ENCODE assay signal across 8 mouse cellular contexts in genomic region chr6:42350968-42351775, GRCm38 (mm10). TPM values are rescaled to one million over a fixed set of nuclear protein-coding genes. Genes with fewer than 3 reads are reported as not detected.
DNase-seq lines count a peak whose midpoint lies in the region; ATAC-seq and TF ChIP-seq lines count a peak whose summit lies in the region.

No protein-coding gene starts in this region.

- 33% methylated on average over 13 of the region's 13 CpGs for WGBS in liver, adult 2 months
- 41% methylated on average over 13 of the region's 13 CpGs for WGBS in embryonic facial prominence, embryonic 15.5 days
- WGBS in neural tube, embryonic 13.5 days: 42% methylated on average over 13 of the region's 13 CpGs

- peaks cover 3% of the 10 kb centered on the region; the same call in 1 of the 2 replicates for H3K79me2 ChIP-seq in liver, adult 2 months (ENCODE audit: control insufficient read depth, insufficient read depth, low read length)

- no peaks in the 10 kb centered on the region for H3K27me3 ChIP-seq in liver, adult 2 months (ENCODE audit: control insufficient read depth, insufficient read depth, low read length)
- H3K27me3 ChIP-seq in embryonic facial prominence, embryonic 15.5 days: no peaks in the 10 kb centered on the region
- no peaks in the 10 kb centered on the region for H3K27me3 ChIP-seq in neural tube, embryonic 13.5 days

- H3K9me3 ChIP-seq in embryonic facial prominence, embryonic 15.5 days (replicated peaks): no peaks in the 10 kb centered on the region
- no peaks in the 10 kb centered on the region for H3K9me3 ChIP-seq in neural tube, embryonic 13.5 days

- H3K4me2 ChIP-seq in embryonic facial prominence, embryonic 15.5 days (replicated peaks): peak overlapping the region; percentile 88
- H3K4me2 ChIP-seq in neural tube, embryonic 13.5 days: peak overlapping the region; percentile 88

- TF ChIP-seq CTCF in liver, adult 2 months (IDR thresholded peaks at IDR 0.05; ENCODE audit: low read depth, low read length): no peak

- DNase-seq in liver, adult 2 months (ENCODE audit: extremely low read depth, low read depth, low spot score): peak; percentile 59
- DNase-seq in liver: no peak
- peak; percentile 10 for DNase-seq in induced T-regulatory cell, adult 2 months (ENCODE audit: low read depth)
- DNase-seq in layer of hippocampus, adult 9-11 months: no peak

- peaks cover 21% of the 10 kb centered on the region for H3K4me1 ChIP-seq in liver, adult 2 months (ENCODE audit: control insufficient read depth, insufficient read depth, low read length)
- H3K4me1 ChIP-seq in embryonic facial prominence, embryonic 15.5 days: peaks cover 50% of the 10 kb centered on the region
- H3K4me1 ChIP-seq in neural tube, embryonic 13.5 days (replicated peaks): peaks cover 56% of the 10 kb centered on the region

- H3K27ac ChIP-seq in liver, adult 2 months (replicated peaks; ENCODE audit: insufficient read depth, low read depth, low read length): peak overlapping the region; percentile 81
- H3K27ac ChIP-seq in embryonic facial prominence, embryonic 15.5 days (replicated peaks): peak overlapping the region; percentile 94
- H3K27ac ChIP-seq in neural tube, embryonic 13.5 days (replicated peaks): no peak overlapping the region

- H3K36me3 ChIP-seq in liver, adult 2 months (ENCODE audit: control insufficient read depth, insufficient read depth, low read length): peaks cover 8% of the 10 kb centered on the region; the same call in 1 of the 2 replicates
- H3K36me3 ChIP-seq in embryonic facial prominence, embryonic 15.5 days: peaks cover 22% of the 10 kb centered on the region
- H3K36me3 ChIP-seq in neural tube, embryonic 13.5 days: peaks cover 26% of the 10 kb centered on the region

- no peak for TF ChIP-seq POLR2A in liver, adult 2 months (IDR thresholded peaks at IDR 0.05; ENCODE audit: extremely low read depth, insufficient read depth, low read length)

- ATAC-seq in embryonic facial prominence, embryonic 15.5 days (ENCODE audit: insufficient number of reproducible peaks, low FRiP score, low TSS enrichment, low read depth): no peak
- ATAC-seq in neural tube, embryonic 13.5 days (ENCODE audit: low read depth): no peak; the same call in 1 of the 2 replicates
- ATAC-seq in inflammation-experienced regulatory T-cells, adult 6 months: no peak
- ATAC-seq in frontal cortex, adult (ENCODE audit: low TSS enrichment): no peak

- H3K4me3 ChIP-seq in liver, adult 2 months (ENCODE audit: insufficient read depth, low read depth, low read length): peak overlapping the region; percentile 68
- peak overlapping the region; percentile 81 for H3K4me3 ChIP-seq in embryonic facial prominence, embryonic 15.5 days (replicated peaks)
- H3K4me3 ChIP-seq in neural tube, embryonic 13.5 days: peak overlapping the region; percentile 85

- peak overlapping the region; percentile 98 for H3K9ac ChIP-seq in liver, adult 2 months (ENCODE audit: low read depth, low read length)
- peak overlapping the region; percentile 84 for H3K9ac ChIP-seq in embryonic facial prominence, embryonic 15.5 days
- H3K9ac ChIP-seq in neural tube, embryonic 13.5 days: peak overlapping the region; percentile 92

RNA-seq across cellular contexts. Expression of gene Zyx, which starts 1.7 kb away (rescaled TPM):
- 6.4 and 9.5 TPM in 2 replicates for total RNA-seq in liver, adult 2 months (2014; rRNA removed)
- polyA plus RNA-seq in liver, adult 2 months (2012; rRNA removed): 43.1 and 49.8 TPM in 2 replicates
- 127 and 131 TPM in 2 replicates for polyA plus RNA-seq in embryonic facial prominence, embryonic 15.5 days (2015; fragmentation: Nextera tagmentation; extraction: Ambion mirVana)
- 56.4 and 56.5 TPM in 2 replicates for polyA plus RNA-seq in neural tube, embryonic 13.5 days (2015; fragmentation: Nextera tagmentation; extraction: Ambion mirVana)
- 100 to 1,000 TPM in 1 of 3 experiments, 10 to 100 TPM in 2; 39.3 to 108 (median 40.8) TPM for polyA plus RNA-seq in inflammation-experienced regulatory T-cells, adult 6 months (2017; shearing (Covaris generic))

RNA-seq across cellular contexts. Expression of gene Epha1, which starts 21.9 kb away (rescaled TPM):
- 27.6 and 30.9 TPM in 2 replicates for total RNA-seq in liver, adult 2 months (2014; rRNA removed)
- 27.1 and 28.1 TPM in 2 replicates for polyA plus RNA-seq in liver, adult 2 months (2012; rRNA removed)
- polyA plus RNA-seq in embryonic facial prominence, embryonic 15.5 days (2015; fragmentation: Nextera tagmentation; extraction: Ambion mirVana): 19.5 and 21.6 TPM in 2 replicates
- 0.24 and 0.61 TPM in 2 replicates for polyA plus RNA-seq in neural tube, embryonic 13.5 days (2015; fragmentation: Nextera tagmentation; extraction: Ambion mirVana)
- polyA plus RNA-seq in inflammation-experienced regulatory T-cells, adult 6 months (2017; shearing (Covaris generic)): under 1 TPM; 0.19 to 0.69 (median 0.67) TPM

RNA-seq across cellular contexts. Expression of gene Fam131b, which starts 26.7 kb away (rescaled TPM):
- under 0.01 TPM in 1 of 2 replicates, not detected in the other for total RNA-seq in liver, adult 2 months (2014; rRNA removed)
- polyA plus RNA-seq in liver, adult 2 months (2012; rRNA removed): not detected in 2 replicates
- polyA plus RNA-seq in embryonic facial prominence, embryonic 15.5 days (2015; fragmentation: Nextera tagmentation; extraction: Ambion mirVana): 0.23 and 0.24 TPM in 2 replicates
- polyA plus RNA-seq in neural tube, embryonic 13.5 days (2015; fragmentation: Nextera tagmentation; extraction: Ambion mirVana): 7.4 and 8.1 TPM in 2 replicates
- not detected for polyA plus RNA-seq in inflammation-experienced regulatory T-cells, adult 6 months (2017; shearing (Covaris generic))

RNA-seq across cellular contexts. Expression of gene Tas2r143, which starts 48.9 kb away (rescaled TPM):
- 0.27 and 0.83 TPM in 2 replicates for total RNA-seq in liver, adult 2 months (2014; rRNA removed)
- polyA plus RNA-seq in liver, adult 2 months (2012; rRNA removed): 0.13 and 0.17 TPM in 2 replicates
- not detected in 2 replicates for polyA plus RNA-seq in embryonic facial prominence, embryonic 15.5 days (2015; fragmentation: Nextera tagmentation; extraction: Ambion mirVana)
- not detected in 2 replicates for polyA plus RNA-seq in neural tube, embryonic 13.5 days (2015; fragmentation: Nextera tagmentation; extraction: Ambion mirVana)
- not detected for polyA plus RNA-seq in inflammation-experienced regulatory T-cells, adult 6 months (2017; shearing (Covaris generic))

RNA-seq across cellular contexts. Expression of gene Tas2r135, which starts 54.1 kb away (rescaled TPM):
- 0.27 and 0.28 TPM in 2 replicates for total RNA-seq in liver, adult 2 months (2014; rRNA removed)
- not detected in 2 replicates for polyA plus RNA-seq in liver, adult 2 months (2012; rRNA removed)
- not detected in 2 replicates for polyA plus RNA-seq in embryonic facial prominence, embryonic 15.5 days (2015; fragmentation: Nextera tagmentation; extraction: Ambion mirVana)
- polyA plus RNA-seq in neural tube, embryonic 13.5 days (2015; fragmentation: Nextera tagmentation; extraction: Ambion mirVana): not detected in 2 replicates
- not detected for polyA plus RNA-seq in inflammation-experienced regulatory T-cells, adult 6 months (2017; shearing (Covaris generic))

Comparison
In these comparisons a context has a peak if more than half of its experiments do, and no peak if none do; other contexts are left out.
1. DNase-seq: peak in liver, adult 2 months (single experiment) and induced T-regulatory cell, adult 2 months (single experiment); none in liver (single experiment) and layer of hippocampus, adult 9-11 months (single experiment).
2. RNA of gene Epha1, which starts 21.9 kb away (polyA plus RNA-seq): 27.1 to 28.1 TPM in liver, adult 2 months and 19.5 to 21.6 TPM in embryonic facial prominence, embryonic 15.5 days; 0.19 to 0.69 TPM in inflammation-experienced regulatory T-cells, adult 6 months and 0.24 to 0.61 TPM in neural tube, embryonic 13.5 days; every median in the first group is over 10 times any median in the second.
3. Peak in every context shown above with its lines, with median percentiles within 50 percentile points of each other: H3K4me3 ChIP-seq and H3K9ac ChIP-seq.